Mouse (Mus musculus): ENCODE data around the gene Hpse2.

Hpse2 gene

DNA sequence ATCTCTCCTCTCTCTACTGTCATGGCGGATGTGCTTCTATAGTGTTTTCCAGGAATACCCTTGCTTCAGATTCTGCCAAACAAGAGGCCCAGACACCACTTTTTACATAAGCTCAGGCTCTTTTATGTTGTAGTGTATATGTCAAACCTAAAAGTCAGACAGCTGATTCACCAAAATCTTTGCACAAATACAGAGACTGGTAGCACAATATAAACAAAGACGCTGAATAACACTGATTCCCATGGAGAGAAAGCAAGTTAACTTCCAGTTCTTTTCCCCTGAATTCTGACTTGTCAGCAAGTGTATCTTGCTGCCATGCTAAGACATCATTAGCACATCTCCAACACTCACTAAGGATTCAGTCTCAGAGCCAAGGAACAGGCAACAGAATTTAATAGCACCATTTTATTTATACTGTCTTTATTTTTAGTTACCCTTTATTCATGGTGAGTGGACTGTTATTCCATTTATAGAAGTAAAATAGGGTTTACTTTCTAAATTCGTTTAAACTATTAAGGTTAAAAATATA lies 212.7 kb downstream of the Hpse2 start:
- no peak for DNase-seq (ENCODE audit: extremely low spot score, low read depth, low spot score)

DNA sequence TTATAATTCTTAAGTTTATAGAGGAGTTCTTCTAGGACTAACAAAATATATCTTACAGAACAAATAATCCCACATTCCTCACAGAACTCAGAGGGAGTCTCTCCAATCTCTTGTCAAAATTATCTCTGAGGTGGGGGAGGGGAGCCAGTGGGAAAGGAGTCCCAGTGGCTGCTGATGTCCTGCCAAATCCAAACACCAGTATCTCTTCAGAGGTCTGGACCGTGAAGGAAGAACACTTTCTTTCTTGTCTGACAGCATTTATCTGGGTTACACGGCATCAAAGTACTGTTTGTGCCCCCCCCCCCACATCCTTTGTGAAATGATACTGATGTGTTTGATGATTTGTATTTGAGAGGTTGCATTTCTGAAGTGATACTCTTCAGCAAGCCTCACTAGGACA lies 213.3 kb downstream of the Hpse2 start:
- no peak for DNase-seq (ENCODE audit: extremely low spot score, low read depth, low spot score)

DNA sequence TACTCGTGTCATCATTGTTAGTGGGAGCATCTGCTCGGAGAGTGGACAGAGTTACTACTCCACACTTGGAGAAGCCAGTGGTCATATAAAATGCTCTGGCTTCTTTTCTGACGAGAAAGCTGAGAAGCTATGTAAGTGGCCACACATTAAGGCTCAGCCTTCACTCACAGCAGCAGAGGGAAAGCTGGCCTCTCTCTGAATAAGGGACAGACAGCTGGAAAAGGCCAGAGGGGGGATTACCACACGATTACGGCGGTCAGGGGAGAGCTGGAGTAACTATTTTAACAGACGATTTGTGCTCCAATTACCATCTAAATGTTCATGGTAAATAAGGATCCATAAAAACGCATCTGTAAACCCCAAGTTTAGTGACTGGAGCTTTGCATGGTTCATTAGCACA lies 232.1 kb downstream of the Hpse2 start:
- no peak for DNase-seq (ENCODE audit: extremely low spot score, low read depth, low spot score)

DNA sequence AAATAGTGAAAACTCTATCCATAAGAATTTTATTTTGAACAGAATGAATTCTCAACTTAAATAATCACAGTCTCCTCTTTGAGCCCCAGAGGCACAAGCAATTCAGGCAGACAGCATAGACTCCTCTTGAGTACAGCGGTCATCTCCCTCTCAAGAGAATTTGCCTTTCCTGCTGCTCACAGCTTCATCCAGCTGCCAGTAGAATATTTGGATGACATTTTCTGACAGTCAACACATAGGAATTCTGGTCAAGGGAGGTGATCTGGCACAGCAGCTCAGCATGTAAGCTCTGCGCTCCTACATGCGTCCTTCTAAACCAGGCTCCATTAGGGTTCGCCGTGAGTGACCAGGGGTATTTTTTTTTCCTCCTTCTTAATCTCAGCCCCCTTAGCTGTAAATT lies 232.6 kb downstream of the Hpse2 start:
- DNase-seq (ENCODE audit: extremely low spot score, low read depth, low spot score) = no peak

DNA sequence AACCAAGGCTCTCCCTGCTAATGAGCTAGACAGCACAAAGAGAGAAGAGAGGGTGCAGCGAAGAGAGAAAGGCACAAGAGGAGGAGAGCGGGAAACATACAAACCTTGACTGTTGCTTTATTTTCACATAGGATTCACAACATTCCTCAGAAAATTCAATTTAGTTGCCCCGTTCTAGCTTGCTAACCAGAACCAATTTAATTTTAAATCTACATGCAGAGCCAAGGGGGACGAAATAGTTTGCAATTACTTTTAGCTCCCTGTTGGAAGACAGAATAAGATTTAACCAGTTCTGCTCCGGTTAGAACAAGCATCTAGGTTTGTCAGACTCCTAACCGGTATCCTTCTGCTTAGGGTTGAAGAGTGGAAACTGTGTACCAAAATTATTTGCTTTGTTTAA lies 240.3 kb downstream of the Hpse2 start:
- DNase-seq (ENCODE audit: extremely low spot score, low read depth, low spot score) = no peak

DNA sequence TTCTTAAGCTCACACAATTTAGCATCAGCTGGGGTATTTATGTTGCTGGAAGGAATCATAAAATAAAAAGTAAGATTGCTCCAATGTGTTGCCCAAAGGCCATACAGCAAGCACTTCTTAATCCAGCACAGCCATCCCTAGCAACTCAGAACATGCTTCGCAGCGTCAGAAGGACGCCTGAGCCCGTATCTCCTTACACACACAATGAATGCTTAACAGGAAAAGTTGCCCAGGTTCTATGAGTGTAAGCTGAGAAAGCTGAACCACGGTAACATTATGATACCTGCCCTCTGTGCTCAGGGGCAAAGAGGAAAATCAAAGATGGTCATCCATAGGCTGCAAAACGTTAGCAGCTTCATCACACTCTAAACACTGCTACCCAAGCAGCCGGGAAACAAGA lies 241.3 kb downstream of the Hpse2 start:
- no peak for DNase-seq (ENCODE audit: extremely low spot score, low read depth, low spot score)

DNA sequence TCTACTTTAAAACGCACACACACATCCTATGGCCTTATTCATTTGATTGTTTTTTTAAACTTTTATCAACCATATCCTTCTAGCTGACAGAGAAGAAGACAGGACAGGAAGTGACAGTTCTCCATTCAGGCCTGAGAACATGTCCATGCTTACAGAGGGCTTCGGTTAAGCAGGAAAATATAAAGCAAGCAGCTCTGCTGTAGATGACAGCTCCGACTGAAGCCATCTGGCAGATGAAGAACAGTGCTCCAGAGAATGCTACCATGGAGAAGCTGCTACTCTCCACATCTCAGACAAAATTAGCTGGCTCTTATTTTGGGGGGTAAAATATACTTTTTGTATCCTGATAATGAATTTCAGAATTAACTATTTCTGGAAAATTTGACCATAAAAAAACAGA lies 246.5 kb downstream of the Hpse2 start:
- no peak for DNase-seq (ENCODE audit: extremely low spot score, low read depth, low spot score)

DNA sequence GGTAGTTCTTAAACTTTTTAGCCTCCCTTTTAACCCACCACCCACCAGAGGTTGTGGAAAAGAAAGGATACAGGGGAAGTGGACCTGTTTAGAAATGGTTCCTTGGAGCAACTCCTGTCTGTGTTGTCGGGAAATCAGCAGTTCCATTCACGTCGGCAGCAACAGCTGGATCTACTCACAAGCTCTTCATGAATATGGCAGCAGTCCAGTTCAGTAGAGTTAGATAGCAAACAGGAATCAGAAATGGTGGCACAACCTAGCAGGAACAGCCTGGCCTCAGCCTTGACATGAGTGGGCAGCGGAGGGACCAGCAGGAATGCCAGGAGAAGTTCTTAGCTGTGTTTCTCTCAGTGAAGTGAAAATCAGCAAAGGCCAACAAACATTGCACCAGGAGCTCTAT lies 278.4 kb downstream of the Hpse2 start:
- DNase-seq (ENCODE audit: extremely low spot score, low read depth, low spot score) = no peak

DNA sequence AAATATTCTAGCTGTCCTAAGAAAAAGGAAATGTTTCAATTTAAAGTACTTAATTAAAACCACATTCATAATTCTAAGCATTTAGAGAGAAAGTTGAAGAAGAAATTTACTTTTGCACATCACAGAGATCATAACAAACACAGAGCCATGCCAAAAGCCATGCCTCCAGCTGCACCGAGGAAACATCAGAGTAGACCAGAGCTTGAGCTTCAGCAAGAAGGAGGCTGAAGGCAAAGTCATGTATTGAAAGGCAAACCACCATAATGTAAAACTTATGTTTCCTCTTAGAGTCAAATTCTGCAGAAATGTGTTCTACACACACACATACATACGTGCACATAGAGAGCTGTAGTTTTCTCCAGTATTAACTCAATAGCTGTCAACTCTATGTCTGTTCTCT lies 291.2 kb downstream of the Hpse2 start:
- no peak for DNase-seq (ENCODE audit: extremely low spot score, low read depth, low spot score)

DNA sequence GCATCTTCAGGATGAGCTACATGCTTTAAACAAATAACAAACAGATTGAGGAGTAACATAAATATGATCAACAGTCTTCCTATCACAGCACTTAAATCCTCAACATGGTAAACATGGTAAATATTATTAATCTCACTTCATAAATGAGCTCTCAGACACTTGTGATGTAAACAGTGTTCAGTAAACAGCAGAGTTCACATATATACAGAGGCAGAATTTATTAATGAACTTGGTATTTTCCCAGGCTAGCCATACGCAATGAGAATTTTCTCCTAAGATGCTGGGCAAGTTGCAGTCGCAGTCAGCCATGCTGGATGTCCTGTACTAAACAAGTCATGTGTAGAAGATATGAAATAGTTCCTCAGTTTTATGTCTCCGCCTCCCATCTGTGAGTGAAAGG lies 300.9 kb downstream of the Hpse2 start:
- DNase-seq (ENCODE audit: extremely low spot score, low read depth, low spot score) = no peak

DNA sequence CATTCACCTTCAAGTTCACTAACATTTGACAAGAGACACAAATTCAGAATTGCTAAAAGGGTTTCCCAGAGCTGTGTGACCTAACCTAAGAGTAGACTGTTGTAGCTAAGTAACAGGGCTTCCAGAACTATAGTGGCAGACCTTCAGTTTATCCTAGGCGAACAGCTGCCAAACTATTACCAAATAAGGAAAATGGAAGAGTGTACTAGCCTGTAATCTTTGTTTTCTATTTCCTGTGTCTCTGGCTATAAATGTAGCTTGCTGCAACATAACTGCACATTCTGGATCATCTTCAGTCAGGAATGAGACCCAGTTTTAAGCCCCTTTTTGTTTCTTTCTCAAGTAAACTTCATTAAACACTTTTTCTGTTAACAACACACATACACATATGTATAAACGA lies 324.0 kb downstream of the Hpse2 start:
- no peak for DNase-seq (ENCODE audit: extremely low spot score, low read depth, low spot score)

DNA sequence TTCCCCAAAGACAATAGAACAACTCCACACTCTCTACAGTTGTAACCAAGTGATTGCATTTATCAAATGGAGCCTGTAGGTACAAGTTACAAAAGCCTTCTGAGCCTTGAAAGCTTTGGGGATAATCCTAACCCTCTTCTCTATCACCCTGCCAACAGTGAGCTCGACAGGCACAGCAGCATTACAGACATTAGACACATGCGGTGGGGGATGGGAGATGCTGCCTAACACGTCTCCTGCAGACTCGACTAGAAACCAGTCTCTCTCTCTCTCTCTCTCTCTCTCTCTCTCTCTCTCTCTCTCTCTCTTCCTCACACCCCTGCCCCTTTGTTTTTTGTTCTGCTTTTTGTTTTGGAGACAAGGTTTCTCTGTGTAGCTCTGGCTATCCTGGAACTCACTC lies 343.6 kb downstream of the Hpse2 start:
- DNase-seq (ENCODE audit: extremely low spot score, low read depth, low spot score) = no peak

DNA sequence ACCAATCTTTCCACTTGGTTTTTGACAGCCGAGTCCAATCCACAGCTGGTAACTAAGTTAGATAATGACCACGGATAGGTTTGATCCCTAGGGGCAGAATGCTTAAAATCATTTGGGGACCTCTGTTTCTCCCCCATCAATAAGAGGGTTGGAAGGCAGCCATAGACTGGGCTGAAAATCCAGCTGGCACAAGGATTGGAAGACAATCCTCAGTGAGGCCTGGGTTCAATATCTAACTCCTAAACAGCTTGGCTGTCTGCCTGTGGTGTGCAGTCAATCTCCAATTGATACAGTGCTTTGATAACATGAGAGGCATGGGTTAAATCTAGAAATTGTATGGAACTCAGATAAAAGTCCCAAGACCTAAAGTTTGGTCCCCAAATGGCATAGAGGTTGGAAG lies 345.4 kb downstream of the Hpse2 start:
- DNase-seq (ENCODE audit: extremely low spot score, low read depth, low spot score) = no peak

DNA sequence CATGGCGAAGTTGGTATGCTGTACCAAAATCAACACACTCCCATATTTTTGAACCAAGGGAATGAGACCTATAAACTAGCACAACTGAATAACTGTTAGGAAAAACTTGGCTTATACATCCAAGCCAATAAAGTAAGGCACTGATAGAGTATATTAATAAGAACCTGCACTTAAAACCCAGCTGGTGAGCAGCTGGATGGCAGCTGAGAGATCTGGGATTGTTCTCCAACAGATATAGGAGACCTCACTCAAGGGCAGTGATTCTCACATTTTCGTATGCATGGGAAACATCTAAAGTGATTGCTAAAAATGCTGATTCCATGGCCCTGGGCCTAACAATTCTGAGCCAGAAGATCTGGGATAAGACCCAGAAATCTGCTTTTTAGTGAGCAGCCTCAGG lies 345.9 kb downstream of the Hpse2 start:
- DNase-seq (ENCODE audit: extremely low spot score, low read depth, low spot score) = no peak

DNA sequence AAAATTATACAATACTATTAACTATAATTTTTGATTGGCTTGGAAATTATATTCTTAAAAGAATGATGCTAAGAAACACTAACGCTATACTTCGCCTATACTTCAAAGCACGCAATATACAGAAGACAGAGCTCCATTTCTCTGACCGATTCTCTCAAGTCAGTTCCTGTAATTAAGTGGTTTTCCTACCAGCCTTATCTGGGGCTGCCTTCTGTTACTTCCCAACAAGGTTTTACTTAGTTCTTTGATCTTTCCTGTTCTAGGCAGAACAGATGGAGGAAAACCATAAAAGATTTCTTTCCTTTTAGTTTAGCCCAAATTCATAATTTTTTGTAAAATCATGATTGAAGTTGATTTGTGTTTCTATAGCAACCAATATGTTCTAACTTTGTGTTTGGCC lies 351.8 kb downstream of the Hpse2 start:
- no peak for DNase-seq (ENCODE audit: extremely low spot score, low read depth, low spot score)

DNA sequence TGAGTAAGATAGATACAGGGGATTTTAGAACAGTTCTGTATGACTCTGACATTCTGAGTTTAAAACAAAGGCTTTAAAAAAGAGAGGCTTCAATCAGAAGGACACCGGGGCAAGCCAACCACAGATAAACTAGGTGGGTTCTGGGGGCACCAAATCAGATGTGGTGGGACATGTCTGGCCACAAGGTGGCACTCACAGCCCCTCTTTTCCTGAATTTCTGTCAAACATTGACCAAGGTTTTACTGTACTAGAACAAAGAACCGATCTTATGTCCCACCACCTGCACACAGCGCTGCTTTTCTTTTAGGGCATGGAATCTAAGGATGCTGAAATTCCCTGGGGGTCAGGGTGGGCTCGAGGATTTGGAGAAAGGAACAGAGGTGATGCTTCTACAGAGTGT lies 360.9 kb downstream of the Hpse2 start:
- DNase-seq (ENCODE audit: extremely low spot score, low read depth, low spot score) = no peak

DNA sequence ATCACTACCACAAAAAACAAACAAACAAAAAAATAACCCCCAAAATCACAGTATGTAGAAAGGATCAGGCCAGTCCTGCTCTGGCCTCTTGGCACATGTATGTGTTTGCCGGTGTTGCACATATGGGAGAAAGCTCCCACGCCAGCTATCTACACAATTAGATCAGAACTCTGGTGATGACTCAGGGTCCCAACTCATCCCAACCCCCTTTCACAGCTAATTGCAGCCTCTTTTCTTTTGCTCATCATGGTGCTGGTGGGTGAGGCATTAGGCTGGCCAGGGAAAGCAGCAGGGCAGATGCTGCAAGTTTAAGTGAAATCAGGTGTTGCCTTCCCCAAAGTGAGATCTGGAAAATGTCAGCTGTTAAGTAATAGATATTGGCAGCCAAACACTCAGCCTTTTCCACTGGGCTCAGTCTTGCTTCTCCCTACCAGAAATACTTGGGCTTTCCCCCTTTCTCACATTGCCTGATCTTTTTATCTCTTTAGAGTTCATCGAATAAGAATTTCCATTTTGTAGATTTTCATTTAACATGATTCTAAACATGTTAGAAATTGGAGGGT lies 365.5 kb downstream of the Hpse2 start:
- no peak for DNase-seq (ENCODE audit: extremely low spot score, low read depth, low spot score)

DNA sequence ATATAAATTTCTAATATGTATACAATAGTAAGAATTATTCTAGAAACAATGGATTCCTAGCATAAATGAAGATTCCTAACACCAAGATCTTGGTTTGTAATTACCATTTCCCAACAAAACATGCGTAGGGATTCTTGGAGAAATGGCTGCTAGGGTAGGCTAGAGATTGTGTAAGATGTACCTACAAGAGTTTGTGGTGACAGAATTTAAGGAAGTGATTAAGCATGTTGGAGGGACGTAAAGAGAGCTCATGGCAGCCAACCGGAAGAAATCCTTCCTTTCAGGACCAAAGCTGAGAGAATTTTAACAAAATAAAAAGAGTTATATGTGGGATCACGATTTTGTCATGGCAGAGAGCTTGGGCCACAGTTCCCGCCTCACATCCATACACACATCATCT lies 369.4 kb downstream of the Hpse2 start:
- no peak for DNase-seq (ENCODE audit: extremely low spot score, low read depth, low spot score)

DNA sequence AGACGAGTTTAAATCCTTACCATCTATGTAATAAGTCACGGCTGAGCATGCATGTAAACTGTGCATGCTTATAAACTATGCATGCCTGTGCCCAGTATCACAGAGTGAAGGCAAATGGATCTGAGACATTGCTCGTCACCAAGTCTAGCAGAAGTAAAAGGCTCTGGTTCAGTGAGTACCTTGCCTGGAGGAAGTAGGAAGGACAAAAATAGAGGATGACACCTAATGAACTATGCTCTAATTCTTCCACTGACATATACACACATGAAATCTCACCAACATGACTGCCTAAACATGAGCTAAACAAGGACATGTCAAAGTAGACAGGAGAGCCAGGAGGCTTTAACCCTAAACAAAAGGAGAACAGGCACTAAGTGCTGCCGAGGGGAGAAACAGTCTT lies 391.7 kb downstream of the Hpse2 start:
- DNase-seq (ENCODE audit: extremely low spot score, low read depth, low spot score) = no peak

DNA sequence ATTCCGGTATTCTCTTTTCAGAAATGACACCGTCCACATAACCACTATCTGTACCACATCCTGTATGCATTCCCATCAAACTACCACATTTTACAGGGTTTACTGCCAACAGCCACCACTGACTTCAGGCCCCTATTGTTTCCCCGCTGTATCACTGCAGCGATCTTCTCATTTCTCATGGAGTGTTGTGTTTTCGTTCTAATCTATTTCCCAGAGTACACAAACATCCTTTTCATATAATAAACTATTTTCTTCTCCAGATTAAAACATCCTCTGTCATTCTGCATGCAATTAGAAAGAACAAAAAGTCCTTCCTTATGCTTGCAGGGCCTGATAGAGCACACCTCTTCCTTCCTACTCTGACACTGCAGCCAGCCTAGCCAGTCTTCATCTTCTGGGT lies 399.3 kb downstream of the Hpse2 start:
- DNase-seq (ENCODE audit: extremely low spot score, low read depth, low spot score) = no peak

DNA sequence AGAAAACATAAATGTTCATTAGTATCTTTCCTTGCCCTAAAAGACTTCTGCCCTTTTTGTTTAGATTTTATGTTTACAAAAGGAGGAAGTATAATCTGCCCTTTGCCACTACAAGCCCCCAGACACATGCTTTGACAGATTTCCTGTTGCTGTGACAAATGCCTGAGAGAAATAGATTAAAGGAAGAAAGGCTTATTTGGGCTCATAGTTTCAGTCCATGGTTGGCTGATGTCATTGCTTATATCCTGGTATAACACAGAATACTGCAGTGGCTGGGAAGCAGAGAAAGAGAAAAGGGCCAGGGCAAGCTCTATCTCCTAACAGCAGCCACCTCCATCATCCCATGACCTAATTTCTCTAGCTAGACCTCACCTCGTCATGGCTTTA lies 401.8 kb downstream of the Hpse2 start:
- DNase-seq (ENCODE audit: extremely low spot score, low read depth, low spot score) = no peak

DNA sequence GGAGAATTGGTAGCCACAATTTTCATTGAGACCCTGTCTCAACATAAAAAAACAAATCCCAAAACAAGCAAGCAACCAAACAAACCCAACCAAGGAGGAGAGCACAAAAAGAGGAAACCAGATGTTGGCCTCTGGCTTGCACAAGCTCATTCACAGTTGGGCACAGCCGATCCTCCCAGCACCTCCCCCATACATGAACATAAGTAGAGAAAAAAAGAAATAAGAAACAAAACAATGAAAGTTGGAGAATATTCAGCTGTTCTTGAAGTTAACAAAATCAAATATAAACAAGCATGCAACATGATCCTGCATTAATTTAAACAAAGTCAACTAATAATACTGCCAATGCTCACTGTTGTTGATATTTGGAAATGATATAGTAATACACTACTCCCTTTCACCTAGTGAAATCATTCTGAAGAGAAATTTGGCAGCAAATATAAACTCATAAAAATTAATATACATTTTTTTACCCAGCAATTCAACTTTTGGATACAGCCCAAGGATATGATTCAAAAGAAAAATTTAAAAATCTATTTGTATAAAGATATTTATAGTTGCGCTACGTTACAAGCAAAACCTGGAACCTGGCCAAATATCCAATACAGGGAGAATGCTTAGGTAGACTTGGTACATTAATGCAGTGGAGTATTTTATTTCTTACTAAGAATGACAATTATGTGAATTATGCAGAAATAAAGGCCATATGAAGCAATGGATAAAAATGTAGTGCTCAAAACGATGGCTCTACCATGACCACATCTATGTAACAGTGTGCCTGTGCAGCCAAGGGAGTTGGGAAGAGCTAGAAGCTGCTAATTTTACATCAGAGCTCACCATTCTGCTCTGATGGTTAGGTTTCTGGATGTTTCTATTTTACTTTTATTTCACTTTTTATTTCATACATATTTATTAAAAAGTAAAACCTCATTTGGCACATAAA lies 402.5 kb downstream of the Hpse2 start:
- no peak for DNase-seq (ENCODE audit: extremely low spot score, low read depth, low spot score)

DNA sequence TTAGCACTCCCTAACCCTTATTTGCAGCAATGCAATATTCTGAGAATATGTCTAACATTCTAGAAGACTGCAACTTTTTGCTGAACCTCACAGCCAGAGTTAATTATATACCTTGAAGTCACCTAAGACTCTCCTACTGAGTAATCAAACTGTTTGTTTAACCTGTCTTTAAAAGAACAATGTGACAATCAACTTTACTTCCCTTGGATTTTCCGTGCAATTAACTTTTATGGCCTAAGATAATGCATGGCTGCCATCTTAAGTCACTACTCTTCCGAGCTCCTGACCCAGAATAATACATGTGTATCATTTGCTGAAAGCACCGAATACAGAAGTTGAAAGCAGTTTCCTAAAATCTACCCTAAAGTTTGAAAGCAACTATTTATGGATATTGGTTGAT lies 407.6 kb downstream of the Hpse2 start:
- no peak for DNase-seq (ENCODE audit: extremely low spot score, low read depth, low spot score)
